Mouse (Mus musculus) left cerebral cortex, adult 9 months (tissue): ENCODE results near the gene Ndufaf8.

Source experiments
- DNase-seq, 2 experiments: peaks; one replicate each; pipeline ENCODE4 v3.0.0; 2022; ENCODE audit warnings: low spot score in 2 of 2

Ndufaf8 gene

GRCm38 (mm10) chr11:120098588-120099511 is at the start of gene Ndufaf8, which contains the start of gene Tepsin:
TSS of gene Ndufaf8 (plus strand) at chr11:120098928.
TSS of gene Tepsin (minus strand) at chr11:120098731.
- DNase-seq = peak; percentile 98 to 100

GRCm38 (mm10) chr11:120049067-120049466 is 49.7 kb upstream of the Ndufaf8 start:
- DNase-seq = no peak

- no peak for DNase-seq
Observed at GRCm38 (mm10) chr11:120051124-120051811, 47.5 kb upstream of the Ndufaf8 start.

DNA sequence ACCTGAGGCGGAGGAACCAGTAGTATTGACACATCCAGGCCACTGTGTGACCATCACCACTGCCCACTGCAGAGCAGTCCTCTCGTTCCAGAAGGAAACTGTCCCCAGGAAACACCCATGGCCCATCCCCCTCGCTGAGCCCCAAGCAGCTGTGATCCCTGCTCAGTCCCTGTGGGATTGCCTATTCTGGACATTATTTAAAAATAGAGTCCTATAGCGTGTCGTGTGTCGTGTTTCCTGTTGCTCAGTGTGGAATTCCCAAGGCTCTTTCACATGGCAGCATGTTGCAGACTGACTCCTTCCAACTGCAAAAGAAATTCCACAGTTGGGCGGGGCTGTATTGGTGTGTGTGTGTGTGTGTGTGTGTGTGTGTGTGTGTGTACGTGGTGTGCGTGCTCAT is 46.5 kb upstream of the Ndufaf8 start:
- DNase-seq = no peak

DNA sequence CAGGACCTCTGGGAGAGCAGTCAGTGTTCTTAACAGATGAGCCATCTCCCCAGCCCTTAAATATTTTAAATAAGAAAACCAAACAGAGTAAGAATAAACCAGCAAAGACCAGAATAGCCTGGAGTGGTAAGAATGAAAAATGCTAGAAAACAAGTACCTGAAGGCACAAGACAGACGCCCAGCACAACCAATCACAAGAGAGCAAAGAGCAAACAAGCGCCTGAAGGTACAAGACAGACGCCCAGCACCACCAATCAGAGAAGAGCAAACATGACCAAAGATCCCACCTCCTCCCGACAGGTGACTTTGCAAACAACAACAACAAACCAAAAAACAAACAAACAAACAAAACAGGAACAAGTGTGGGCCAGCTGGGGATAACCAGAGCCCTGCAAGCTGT is 44.9 kb upstream of the Ndufaf8 start:
- no peak for DNase-seq

DNA sequence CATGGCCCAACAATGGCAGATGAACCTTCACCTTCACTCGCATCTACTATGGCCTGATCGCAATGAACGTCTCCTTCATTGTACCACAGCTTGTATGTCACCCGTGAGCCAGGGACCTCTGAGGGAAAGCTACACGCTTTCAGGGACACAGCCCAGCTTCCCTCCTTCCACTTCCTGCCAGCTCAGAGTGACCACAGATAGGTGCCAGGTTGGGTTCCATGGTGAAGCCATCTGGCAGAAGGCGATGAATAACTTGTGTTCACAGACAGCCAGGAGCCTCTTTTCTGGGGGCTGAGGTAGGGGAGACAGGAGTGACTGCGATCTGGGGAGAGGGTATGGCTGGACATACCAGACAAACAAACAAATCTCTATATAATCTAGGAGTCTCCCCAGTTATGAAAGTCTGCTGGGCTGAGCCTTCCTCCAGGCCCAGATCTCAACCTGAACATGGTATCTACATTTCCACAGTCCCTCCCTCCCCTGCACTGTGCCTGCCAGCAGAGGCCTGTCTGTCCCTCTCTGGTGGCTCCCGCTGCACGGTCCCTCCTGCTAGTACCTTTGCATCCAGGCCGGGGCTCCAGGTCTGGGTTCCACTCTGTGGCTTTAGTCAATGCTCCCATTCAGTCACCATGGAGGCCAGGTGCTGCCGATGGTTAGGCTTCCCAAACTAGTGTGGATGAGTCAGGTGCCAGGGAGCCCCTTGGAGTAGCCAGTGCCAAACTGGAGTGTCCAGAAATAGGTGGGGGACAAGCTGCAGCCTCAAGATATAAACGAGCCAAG is 42.6 kb upstream of the Ndufaf8 start:
- DNase-seq = no peak

DNA sequence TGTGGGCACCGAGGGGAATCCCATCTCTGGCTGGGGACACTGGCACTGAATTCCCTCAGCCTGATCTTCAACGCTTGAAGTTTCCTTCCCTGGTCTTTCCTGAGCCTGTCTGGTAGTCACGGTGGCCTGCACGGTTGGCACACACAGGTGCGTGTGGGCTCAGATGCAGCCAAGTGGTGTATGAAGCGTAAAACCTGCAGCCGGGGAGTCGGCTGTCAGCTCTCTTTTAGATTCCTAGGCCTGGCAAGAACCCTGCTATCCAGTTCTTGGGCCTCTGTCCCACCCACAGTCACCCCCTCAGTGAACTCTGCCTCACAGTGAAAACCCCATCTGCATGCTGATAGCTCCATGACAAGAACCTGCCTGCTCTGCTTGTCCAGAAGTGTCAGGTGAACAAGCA is 38.1 kb upstream of the Ndufaf8 start:
- no peak for DNase-seq

GRCm38 (mm10) chr11:120063326-120063725 is 35.4 kb upstream of the Ndufaf8 start:
- DNase-seq = no peak

DNA sequence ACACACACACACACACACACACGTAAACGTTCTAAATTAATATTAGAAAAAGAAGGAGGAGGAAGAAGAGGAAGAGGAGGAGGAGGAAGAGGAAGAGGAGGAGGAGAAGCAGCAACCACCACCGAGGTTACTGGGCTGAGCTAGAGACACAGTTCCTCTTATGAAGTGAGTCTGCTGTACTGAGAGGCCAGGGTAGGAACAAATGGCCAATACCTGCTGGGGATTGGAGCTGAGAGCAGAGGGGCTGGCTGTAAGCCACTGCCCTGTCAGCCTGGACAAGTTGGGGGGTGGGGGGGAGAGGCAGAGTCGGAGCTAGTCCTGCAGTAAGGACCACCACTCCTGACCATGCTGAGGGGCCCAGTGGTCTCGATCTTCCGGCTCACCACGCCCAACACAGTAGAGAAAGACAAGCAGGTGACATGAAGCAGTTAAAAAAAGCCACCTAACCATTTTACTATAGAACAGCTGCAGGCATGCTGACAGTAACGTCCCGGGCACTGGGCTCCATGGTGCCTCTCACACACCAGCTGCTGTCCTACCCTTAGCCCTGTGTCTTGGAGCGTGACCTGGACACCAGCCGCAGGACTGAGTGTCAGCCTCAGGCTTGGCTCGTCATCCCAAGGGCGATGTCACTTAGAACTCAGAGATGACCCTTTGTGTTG is 34.6 kb upstream of the Ndufaf8 start:
- DNase-seq = no peak

DNA sequence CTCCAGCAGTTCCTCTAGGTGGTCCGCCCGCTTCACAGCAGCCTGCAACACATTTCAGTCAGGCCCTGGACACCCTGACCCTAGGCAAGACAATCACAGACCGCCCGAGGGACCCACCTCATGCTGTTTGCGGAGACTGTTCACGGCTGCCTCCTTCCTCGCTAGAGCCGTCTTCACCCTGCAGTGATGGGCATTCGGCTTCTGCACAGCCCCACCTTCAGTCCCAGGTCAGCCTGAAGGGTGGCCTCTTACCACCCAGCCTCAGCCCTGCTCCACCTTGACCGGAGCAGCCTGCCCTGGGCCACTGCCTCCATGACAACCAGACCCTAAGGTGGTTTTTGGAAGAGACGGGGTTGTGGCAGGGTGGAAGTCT is 34.1 kb upstream of the Ndufaf8 start:
- no peak for DNase-seq

DNA sequence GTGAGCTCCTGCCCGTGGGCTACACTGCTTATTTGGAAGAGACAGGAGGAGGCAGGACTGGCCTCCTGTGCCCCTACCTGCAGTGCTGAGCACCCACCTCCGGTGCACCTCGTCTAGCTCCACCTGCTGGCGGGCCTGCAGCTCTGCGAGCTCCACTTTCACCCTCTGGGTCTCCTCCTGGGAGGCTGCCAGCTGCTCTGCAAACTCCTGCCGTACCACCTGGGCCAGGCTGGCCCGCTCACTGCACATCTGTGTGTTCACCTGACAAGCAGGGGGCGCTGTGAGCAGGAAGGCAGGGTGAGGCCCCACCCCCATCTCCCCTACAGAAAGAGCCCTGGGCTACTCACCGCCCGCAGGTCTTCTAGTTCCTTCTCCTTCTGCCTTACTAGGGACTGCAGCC is 33.4 kb upstream of the Ndufaf8 start:
- DNase-seq = peak in 1 of 2 experiments; percentile 55

- DNase-seq = no peak
Observed at GRCm38 (mm10) chr11:120067834-120068233, 30.9 kb upstream of the Ndufaf8 start.

DNA sequence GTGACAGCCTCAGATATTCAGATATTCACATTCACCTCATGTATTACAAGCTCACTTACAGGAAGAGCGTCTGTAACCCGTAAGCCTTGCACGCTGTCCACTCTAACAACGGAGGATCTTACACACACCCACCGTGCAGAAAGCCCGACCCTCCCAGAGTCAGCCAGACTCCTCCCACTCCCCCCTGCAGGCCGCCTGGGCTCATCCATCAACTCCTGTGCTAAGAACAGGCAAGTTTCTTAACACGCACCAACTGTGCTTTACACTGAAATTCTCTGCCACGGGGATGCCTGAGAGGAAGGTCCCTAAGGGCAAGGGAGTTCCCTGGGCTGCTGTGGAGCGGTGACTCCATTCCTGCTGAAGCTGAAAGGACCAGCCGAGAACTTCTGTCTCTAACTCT is 29.5 kb upstream of the Ndufaf8 start:
- no peak for DNase-seq

- DNase-seq = no peak
Observed at GRCm38 (mm10) chr11:120070286-120070930, 28.3 kb upstream of the Ndufaf8 start.

GRCm38 (mm10) chr11:120071065-120071464 is 27.7 kb upstream of the Ndufaf8 start:
- DNase-seq = no peak

- no peak for DNase-seq
Observed at GRCm38 (mm10) chr11:120071731-120072320, 26.9 kb upstream of the Ndufaf8 start.

GRCm38 (mm10) chr11:120072986-120073647 is 25.6 kb upstream of the Ndufaf8 start:
- no peak for DNase-seq

- no peak for DNase-seq
Observed at GRCm38 (mm10) chr11:120076191-120076590, 22.5 kb upstream of the Ndufaf8 start.

- DNase-seq = no peak
Observed at GRCm38 (mm10) chr11:120080282-120080681, 18.4 kb upstream of the Ndufaf8 start.
